Mouse (Mus musculus): ENCODE measurements at regions not wholly inside any gene's neighbourhood (a gene's known extent, or its start where the extent isn't known, plus 50 kb on each side); places are given as distances from the start of the nearest gene placed in this dataset.

DNA sequence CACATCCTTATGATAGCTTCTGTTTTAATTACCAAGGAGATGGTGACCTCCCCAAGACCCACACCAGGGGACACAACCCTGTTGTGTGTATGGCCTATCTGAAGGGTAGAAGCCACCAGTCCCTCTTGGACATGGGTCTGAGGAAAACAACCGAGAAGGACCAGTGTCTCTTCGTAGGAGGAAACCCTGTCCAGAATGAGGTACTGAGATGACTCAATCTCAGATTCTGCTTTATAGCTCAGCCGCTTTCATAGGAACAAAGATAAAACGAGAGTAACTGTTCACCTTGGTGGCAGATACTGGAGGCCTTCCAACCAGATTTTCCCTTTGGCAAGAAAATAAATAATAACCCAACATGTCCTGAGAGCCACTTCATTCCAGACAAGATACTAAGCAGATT lies 100.7 kb downstream of the Lmo4 start:
- Histone ChIP-seq H3K9ac (replicated peaks) (no peak overlapping the region), H3K4me3 (ENCODE audit: low read depth, low read length) (no peak overlapping the region), H3K4me2 (ENCODE audit: low read depth, low read length) (no peak overlapping the region), H3K27ac (ENCODE audit: low read depth) (no peak overlapping the region), H3K36me3 (replicated peaks; ENCODE audit: insufficient read depth, low read length) (no peaks in the 10 kb centered on the region), H3K4me1 (ENCODE audit: insufficient read depth) (no peaks in the 10 kb centered on the region), H3K27me3 (ENCODE audit: insufficient read depth, low read length) (no peaks in the 10 kb centered on the region), H3K9me3 (ENCODE audit: low read length) (no peaks in the 10 kb centered on the region)
- DNase-seq (no peak), ATAC-seq (no peak)
- WGBS (ENCODE audit: insufficient replicate concordance), result 78% methylated on average over 4 of the region's 4 CpGs
- no peak for TF ChIP-seq CTCF (IDR thresholded peaks at IDR 0.05; ENCODE audit: low read depth)
- no peak for TF ChIP-seq EP300 (IDR thresholded peaks at IDR 0.05; ENCODE audit: low read depth)

DNA sequence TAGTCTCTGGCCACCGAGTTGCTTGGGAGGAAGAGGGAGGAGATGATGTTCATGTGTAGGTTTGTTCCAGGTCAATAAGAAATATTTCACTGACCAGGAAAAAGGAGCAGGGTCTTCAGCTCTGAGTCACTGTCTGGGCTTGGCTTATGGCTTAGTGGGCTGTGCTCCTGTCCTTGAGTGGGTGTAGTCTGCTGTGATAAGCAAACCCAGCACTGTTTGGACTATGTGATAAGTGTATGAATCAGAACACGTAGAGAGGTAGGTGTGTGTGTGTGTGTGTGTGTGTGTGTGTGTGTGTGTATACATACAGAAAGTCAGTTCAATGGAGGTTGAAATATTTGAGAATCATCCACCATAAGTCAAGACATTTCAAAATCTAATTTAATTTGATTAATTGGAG lies 105.6 kb downstream of the Lmo4 start:
- Histone ChIP-seq H3K36me3 (replicated peaks; ENCODE audit: insufficient read depth, low read length) (no peaks in the 10 kb centered on the region), H3K27ac (ENCODE audit: low read depth) (no peak overlapping the region), H3K4me3 (ENCODE audit: low read depth, low read length) (no peak overlapping the region), H3K9me3 (ENCODE audit: low read length) (no peaks in the 10 kb centered on the region), H3K4me1 (ENCODE audit: insufficient read depth) (no peaks in the 10 kb centered on the region), H3K4me2 (ENCODE audit: low read depth, low read length) (no peak overlapping the region), H3K27me3 (ENCODE audit: insufficient read depth, low read length) (no peaks in the 10 kb centered on the region), H3K9ac (replicated peaks) (no peak overlapping the region)
- DNase-seq (no peak), ATAC-seq (no peak)
- WGBS (ENCODE audit: insufficient replicate concordance), result 42% methylated on average over 2 of the region's 2 CpGs
- no peak for TF ChIP-seq CTCF (IDR thresholded peaks at IDR 0.05; ENCODE audit: low read depth)
- TF ChIP-seq EP300 (IDR thresholded peaks at IDR 0.05; ENCODE audit: low read depth), result no peak

- WGBS (ENCODE audit: insufficient replicate concordance), result 60% methylated on average over 8 of the region's 8 CpGs
- H3K4me1 ChIP-seq (ENCODE audit: insufficient read depth), result no peaks in the 10 kb centered on the region
- no peak for ATAC-seq
- no peak overlapping the region for H3K27ac ChIP-seq (ENCODE audit: low read depth)
- no peak for TF ChIP-seq EP300 (IDR thresholded peaks at IDR 0.05; ENCODE audit: low read depth)
- no peak for TF ChIP-seq CTCF (IDR thresholded peaks at IDR 0.05; ENCODE audit: low read depth)
- DNase-seq, result no peak
- H3K36me3 ChIP-seq (replicated peaks; ENCODE audit: insufficient read depth, low read length), result no peaks in the 10 kb centered on the region
- H3K4me3 ChIP-seq (ENCODE audit: low read depth, low read length), result no peak overlapping the region
- no peaks in the 10 kb centered on the region for H3K27me3 ChIP-seq (ENCODE audit: insufficient read depth, low read length)
- H3K4me2 ChIP-seq (ENCODE audit: low read depth, low read length), result no peak overlapping the region
- no peak overlapping the region for H3K9ac ChIP-seq (replicated peaks)
- no peaks in the 10 kb centered on the region for H3K9me3 ChIP-seq (ENCODE audit: low read length)
Measured at GRCm38 (mm10) chr3:144098762-144099161, 106.3 kb downstream of the Lmo4 start.

DNA sequence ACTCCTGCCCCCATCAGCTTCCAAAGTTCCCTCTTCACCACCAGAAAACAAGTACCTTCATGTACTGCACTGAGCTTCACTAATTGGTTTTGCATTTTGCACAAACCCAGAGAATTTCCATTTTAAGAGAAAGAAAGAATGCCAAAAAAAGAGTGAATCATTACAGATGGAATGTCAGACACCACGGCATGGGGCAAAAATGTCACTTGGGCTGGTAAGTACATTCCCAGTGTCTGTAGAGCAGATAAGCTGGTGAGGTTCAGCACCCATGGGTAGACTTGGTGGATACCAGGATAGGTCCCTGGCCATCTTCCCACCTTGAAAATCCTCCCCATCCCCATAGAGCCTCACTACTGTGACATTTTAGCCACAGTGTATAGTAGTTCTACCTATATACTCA lies 113.8 kb downstream of the Lmo4 start:
- H3K36me3 ChIP-seq (replicated peaks; ENCODE audit: insufficient read depth, low read length), result no peaks in the 10 kb centered on the region

DNA sequence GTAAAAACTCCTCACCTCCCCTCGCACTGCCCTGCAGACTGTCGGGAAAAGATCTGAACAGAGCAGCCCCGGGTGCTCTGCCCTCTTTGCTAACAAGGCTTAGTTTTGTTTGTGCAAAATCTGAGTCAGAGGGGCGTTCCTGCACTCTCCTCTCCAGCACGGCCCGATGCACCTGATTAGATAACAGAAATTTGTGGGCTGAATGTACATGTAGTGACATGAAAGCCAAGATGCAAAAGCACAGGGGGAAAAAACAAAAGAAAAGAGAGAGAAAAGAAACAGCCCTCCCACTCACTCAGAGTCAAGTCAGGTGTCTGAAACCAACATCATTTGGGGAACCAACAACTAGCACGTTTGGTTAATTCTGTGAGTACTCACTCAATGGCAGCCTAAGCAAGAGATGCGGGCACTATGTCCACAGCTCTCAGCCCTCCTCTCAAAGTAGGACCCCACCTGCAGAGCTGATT lies 115.2 kb downstream of the Lmo4 start:
- ATAC-seq (no peak), DNase-seq (no peak)
- Histone ChIP-seq H3K4me2 (ENCODE audit: low read depth, low read length) (no peak overlapping the region), H3K9me3 (ENCODE audit: low read length) (no peaks in the 10 kb centered on the region), H3K27ac (ENCODE audit: low read depth) (no peak overlapping the region), H3K36me3 (replicated peaks; ENCODE audit: insufficient read depth, low read length) (no peaks in the 10 kb centered on the region), H3K4me1 (ENCODE audit: insufficient read depth) (no peaks in the 10 kb centered on the region), H3K9ac (replicated peaks) (no peak overlapping the region), H3K4me3 (ENCODE audit: low read depth, low read length) (no peak overlapping the region), H3K27me3 (ENCODE audit: insufficient read depth, low read length) (no peaks in the 10 kb centered on the region)
- TF ChIP-seq CTCF (IDR thresholded peaks at IDR 0.05; ENCODE audit: low read depth), result no peak
- TF ChIP-seq EP300 (IDR thresholded peaks at IDR 0.05; ENCODE audit: low read depth), result no peak
- WGBS (ENCODE audit: insufficient replicate concordance), result 52% methylated on average over 8 of the region's 8 CpGs

More for the DNA sequence above, 113.8 kb downstream of the Lmo4 start:
- ATAC-seq, result no peak
- 60% methylated on average over 1 of the region's 1 CpGs for WGBS (ENCODE audit: insufficient replicate concordance)
- H3K4me2 ChIP-seq (ENCODE audit: low read depth, low read length), result no peak overlapping the region
- no peak for DNase-seq
- H3K27me3 ChIP-seq (ENCODE audit: insufficient read depth, low read length), result no peaks in the 10 kb centered on the region
- H3K9me3 ChIP-seq (ENCODE audit: low read length), result no peaks in the 10 kb centered on the region
- TF ChIP-seq CTCF (IDR thresholded peaks at IDR 0.05; ENCODE audit: low read depth) (no peak), EP300 (IDR thresholded peaks at IDR 0.05; ENCODE audit: low read depth) (no peak)
- no peaks in the 10 kb centered on the region for H3K4me1 ChIP-seq (ENCODE audit: insufficient read depth)
- H3K4me3 ChIP-seq (ENCODE audit: low read depth, low read length), result no peak overlapping the region
- no peak overlapping the region for H3K27ac ChIP-seq (ENCODE audit: low read depth)
- H3K9ac ChIP-seq (replicated peaks), result no peak overlapping the region

DNA sequence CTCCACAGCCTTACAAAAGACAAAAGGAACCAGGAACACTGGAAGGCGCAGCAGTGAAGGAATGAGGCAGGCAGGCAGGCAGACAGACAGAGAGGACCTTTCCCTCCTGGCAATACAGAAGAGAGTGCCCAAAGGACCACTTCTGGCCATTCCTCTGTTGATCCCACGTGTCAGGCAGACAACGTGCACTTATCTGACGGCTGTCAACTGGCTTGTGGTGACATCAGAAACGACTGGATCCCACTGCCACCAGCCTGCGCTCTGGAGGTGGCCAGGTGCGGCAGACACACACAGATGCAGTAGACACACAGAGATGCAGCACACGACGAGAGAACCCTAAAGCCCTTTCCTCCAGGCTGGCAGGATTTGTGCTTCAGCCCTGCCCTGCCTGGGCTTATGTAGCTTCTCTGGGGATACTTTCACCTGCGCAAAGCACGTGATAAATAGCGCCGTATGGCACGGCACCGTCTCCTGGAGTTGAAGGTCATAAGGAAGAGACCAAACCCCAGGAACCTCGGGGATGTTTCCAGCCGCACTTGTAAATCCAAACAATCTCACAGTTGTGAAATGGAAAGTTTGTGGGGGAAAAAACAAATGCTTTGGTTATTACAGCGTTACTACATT lies 116.6 kb downstream of the Lmo4 start:
- Histone ChIP-seq H3K9ac (replicated peaks) (no peak overlapping the region), H3K36me3 (replicated peaks; ENCODE audit: insufficient read depth, low read length) (no peaks in the 10 kb centered on the region), H3K4me2 (ENCODE audit: low read depth, low read length) (no peak overlapping the region), H3K27me3 (ENCODE audit: insufficient read depth, low read length) (no peaks in the 10 kb centered on the region), H3K9me3 (ENCODE audit: low read length) (no peaks in the 10 kb centered on the region), H3K4me1 (ENCODE audit: insufficient read depth) (no peaks in the 10 kb centered on the region), H3K27ac (ENCODE audit: low read depth) (no peak overlapping the region), H3K4me3 (ENCODE audit: low read depth, low read length) (no peak overlapping the region)
- no peak for TF ChIP-seq CTCF (IDR thresholded peaks at IDR 0.05; ENCODE audit: low read depth)
- ATAC-seq, result no peak
- DNase-seq, result no peak
- WGBS (ENCODE audit: insufficient replicate concordance), result 65% methylated on average over 18 of the region's 18 CpGs

DNA sequence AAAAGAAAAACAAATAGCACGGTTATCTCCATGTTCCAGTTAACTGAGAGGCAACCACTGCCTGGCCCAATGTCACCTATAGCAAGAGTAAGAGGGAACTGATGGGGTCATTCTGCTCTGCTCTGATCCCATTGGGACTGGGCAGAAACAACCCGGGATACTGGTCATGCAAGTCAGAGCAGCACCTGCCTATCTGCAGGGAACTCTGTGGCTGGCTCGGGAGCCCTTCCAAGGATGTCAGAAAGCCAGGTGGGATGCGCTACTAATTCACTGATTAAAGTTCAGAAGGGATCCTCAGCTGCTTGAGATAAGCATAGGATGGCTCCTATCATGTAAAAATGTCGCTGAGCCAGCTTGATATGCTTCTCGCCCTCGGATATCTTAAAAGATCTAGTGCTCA lies 117.2 kb downstream of the Lmo4 start:
- Histone ChIP-seq H3K27me3 (ENCODE audit: insufficient read depth, low read length) (no peaks in the 10 kb centered on the region), H3K4me3 (ENCODE audit: low read depth, low read length) (no peak overlapping the region), H3K4me1 (ENCODE audit: insufficient read depth) (no peaks in the 10 kb centered on the region), H3K36me3 (replicated peaks; ENCODE audit: insufficient read depth, low read length) (no peaks in the 10 kb centered on the region), H3K4me2 (ENCODE audit: low read depth, low read length) (no peak overlapping the region), H3K9me3 (ENCODE audit: low read length) (no peaks in the 10 kb centered on the region), H3K27ac (ENCODE audit: low read depth) (no peak overlapping the region), H3K9ac (replicated peaks) (no peak overlapping the region)
- no peak for ATAC-seq
- no peak for TF ChIP-seq CTCF (IDR thresholded peaks at IDR 0.05; ENCODE audit: low read depth)
- no peak for TF ChIP-seq EP300 (IDR thresholded peaks at IDR 0.05; ENCODE audit: low read depth)
- WGBS (ENCODE audit: insufficient replicate concordance), result 59% methylated on average over 7 of the region's 7 CpGs
- DNase-seq, result no peak

All from liver, postnatal 0 days (tissue).